Mouse (Mus musculus) MEL (cell line): ENCODE measurements around the gene Syce1l. TPM values are rescaled to one million over a fixed set of nuclear protein-coding genes. Genes with fewer than 3 reads are reported as not detected.

ENCODE experiments used
- DNase-seq: peaks from one replicate; pipeline ENCODE4 v3.0.0; 2011; ENCODE audit warnings: low read depth, low spot score
- H3K27ac ChIP-seq: 2 replicates; pipeline ENCODE4 v1.5.1; 2012; ENCODE audit warnings: low read depth, mild to moderate bottlenecking, control low read depth, low read length, moderate library complexity; ENCODE audit not compliant: control insufficient read depth
- H3K27me3 ChIP-seq, 2 experiments: fragments of 150-350 bp in 1 of 2; sonication (generic) in 1 of 2; 2 replicates each; pipeline ENCODE4 v1.6.1; 2012; ENCODE audit warnings: low read length in 2 of 2, mild to moderate bottlenecking in 2 of 2, improper control_type of control experiment in 1 of 2, moderate library complexity in 1 of 2; ENCODE audit not compliant: insufficient read depth in 2 of 2, control insufficient read depth in 1 of 2
- H3K36me3 ChIP-seq, 2 experiments: 2 replicates each; pipeline ENCODE4 v1.6.1; 2012 to 2014; ENCODE audit warnings: low read length in 2 of 2, improper control_type of control experiment in 1 of 2, inconsistent platforms in 1 of 2, mild to moderate bottlenecking in 1 of 2; ENCODE audit not compliant: insufficient read depth in 2 of 2, control insufficient read depth in 1 of 2
- H3K4me1 ChIP-seq, 2 experiments: fragments of 150-350 bp in 1 of 2; sonication (generic) in 1 of 2; 2 replicates each; pipeline ENCODE4 v1.6.1; 2012; ENCODE audit warnings: low read length in 2 of 2, improper control_type of control experiment in 1 of 2, mild to moderate bottlenecking in 1 of 2; ENCODE audit not compliant: insufficient read depth in 2 of 2, control insufficient read depth in 1 of 2
- H3K4me3 ChIP-seq, 2 experiments: fragments of 150-350 bp in 1 of 2; sonication (generic) in 1 of 2; 2 replicates each; pipeline ENCODE4 v1.5.1; 2012; ENCODE audit warnings: low read depth in 2 of 2, low read length in 2 of 2, mild to moderate bottlenecking in 2 of 2, moderate library complexity in 2 of 2, control low read depth in 1 of 2, improper control_type of control experiment in 1 of 2; ENCODE audit not compliant: control insufficient read depth in 1 of 2, insufficient read depth in 1 of 2
- H3K79me2 ChIP-seq: 2 replicates; pipeline ENCODE4 v1.6.1; 2012; ENCODE audit warnings: mild to moderate bottlenecking, low read length, moderate library complexity; ENCODE audit not compliant: control insufficient read depth, poor library complexity, insufficient read depth
- H3K9ac ChIP-seq: 2 replicates; pipeline ENCODE4 v1.6.1; 2012; ENCODE audit warnings: low read depth, mild to moderate bottlenecking, control low read depth, low read length, moderate library complexity; ENCODE audit not compliant: control insufficient read depth, poor library complexity, severe bottlenecking
- H3K9me3 ChIP-seq: fragments of 150-350 bp; sonication (generic); replicated peaks from 2 replicates; pipeline ENCODE4 v1.6.1; 2012; ENCODE audit warnings: mild to moderate bottlenecking, low read length, improper control_type of control experiment, moderate library complexity; ENCODE audit not compliant: insufficient read depth
- BHLHE40 ChIP-seq: IDR thresholded peaks from 2 replicates; pipeline ENCODE4 v1.6.1; 2012; ENCODE audit warnings: low read depth, mild to moderate bottlenecking, inconsistent platforms, low read length, improper control_type of control experiment, borderline replicate concordance
- CHD2 ChIP-seq: IDR thresholded peaks from 2 replicates; pipeline ENCODE4 v1.6.1; 2011; ENCODE audit warnings: low read length, improper control_type of control experiment
- CTCF ChIP-seq, 3 experiments: IDR thresholded peaks in 2 of 3; conservative IDR thresholded peaks in 1 of 3; 2 replicates each; pipeline ENCODE4 v1.5.1; 2011 to 2012; ENCODE audit warnings: low read length in 3 of 3, low read depth in 2 of 3, mild to moderate bottlenecking in 2 of 3, improper control_type of control experiment in 1 of 3, inconsistent platforms in 1 of 3, mixed read lengths in 1 of 3, moderate library complexity in 1 of 3; ENCODE audit not compliant: control insufficient read depth in 1 of 3, insufficient read depth in 1 of 3, poor library complexity in 1 of 3, severe bottlenecking in 1 of 3
- ELF1 ChIP-seq: IDR thresholded peaks from 2 replicates; pipeline ENCODE4 v1.6.1; 2014; ENCODE audit warnings: low read depth, mild to moderate bottlenecking, inconsistent platforms, low read length, improper control_type of control experiment, moderate library complexity
- GABPA ChIP-seq: IDR thresholded peaks from 2 replicates; pipeline ENCODE4 v1.6.1; 2012; ENCODE audit warnings: low read depth, mild to moderate bottlenecking, inconsistent platforms, low read length, improper control_type of control experiment, moderate library complexity
- HCFC1 ChIP-seq: IDR thresholded peaks from 2 replicates; pipeline ENCODE4 v1.6.1; 2012; ENCODE audit warnings: low read depth, mild to moderate bottlenecking, inconsistent platforms, low read length, improper control_type of control experiment, moderate library complexity
- JUND ChIP-seq: IDR thresholded peaks from 2 replicates; pipeline ENCODE4 v1.6.1; 2011; ENCODE audit warnings: low read depth, mild to moderate bottlenecking, improper control_type of control experiment, low read length
- KAT2A ChIP-seq: conservative IDR thresholded peaks from 2 replicates; pipeline ENCODE4 v1.6.1; 2012; ENCODE audit warnings: low read depth, low read length, improper control_type of control experiment, inconsistent platforms
- MAFK ChIP-seq: IDR thresholded peaks from 2 replicates; pipeline ENCODE4 v1.6.1; 2011; ENCODE audit warnings: low read depth, mild to moderate bottlenecking, low read length, improper control_type of control experiment, borderline replicate concordance
- MAX ChIP-seq: IDR thresholded peaks from 2 replicates; pipeline ENCODE4 v1.6.1; 2011; ENCODE audit warnings: low read length, improper control_type of control experiment
- MEF2A ChIP-seq: IDR thresholded peaks from 2 replicates; pipeline ENCODE4 v1.6.1; 2014; ENCODE audit warnings: low read depth, mild to moderate bottlenecking, inconsistent platforms, low read length, improper control_type of control experiment; ENCODE audit not compliant: poor library complexity, insufficient replicate concordance, severe bottlenecking; ENCODE audit errors: extremely low read depth
- MYB ChIP-seq: IDR thresholded peaks from 2 replicates; pipeline ENCODE4 v1.6.1; 2011; ENCODE audit warnings: mild to moderate bottlenecking, low read depth, low read length, improper control_type of control experiment
- NELFE ChIP-seq: IDR thresholded peaks from 2 replicates; pipeline ENCODE4 v1.6.1; 2011; ENCODE audit warnings: low read depth, low read length, improper control_type of control experiment
- NRF1 ChIP-seq: IDR thresholded peaks from 2 replicates; pipeline ENCODE4 v1.6.1; 2014; ENCODE audit warnings: low read depth, mild to moderate bottlenecking, inconsistent platforms, low read length, improper control_type of control experiment, moderate library complexity; ENCODE audit not compliant: poor library complexity, insufficient read depth, severe bottlenecking
- POLR2A ChIP-seq, 2 experiments: IDR thresholded peaks; 2 replicates each; pipeline ENCODE4 v1.6.1; 2011 to 2012; ENCODE audit warnings: low read length in 2 of 2, mild to moderate bottlenecking in 2 of 2, control low read depth in 1 of 2, improper control_type of control experiment in 1 of 2, low read depth in 1 of 2, moderate library complexity in 1 of 2; ENCODE audit not compliant: control insufficient read depth in 1 of 2, insufficient read depth in 1 of 2, poor library complexity in 1 of 2
- POLR2AphosphoS2 ChIP-seq: IDR thresholded peaks from 2 replicates; pipeline ENCODE4 v1.6.1; 2011; ENCODE audit warnings: low read length, improper control_type of control experiment
- POLR2AphosphoS5 ChIP-seq: IDR thresholded peaks from 2 replicates; pipeline ENCODE4 v1.6.1; 2012; ENCODE audit warnings: low read depth, borderline replicate concordance, mild to moderate bottlenecking, inconsistent platforms, low read length, moderate library complexity, mixed read lengths
- RAD21 ChIP-seq: IDR thresholded peaks from 2 replicates; pipeline ENCODE4 v1.6.1; 2011; ENCODE audit warnings: mild to moderate bottlenecking, low read depth, low read length, improper control_type of control experiment
- RCOR1 ChIP-seq: IDR thresholded peaks from 2 replicates; pipeline ENCODE4 v1.6.1; 2012; ENCODE audit warnings: low read depth, mild to moderate bottlenecking, inconsistent platforms, low read length, improper control_type of control experiment
- SIN3A ChIP-seq: IDR thresholded peaks from 2 replicates; pipeline ENCODE4 v1.6.1; 2012; ENCODE audit warnings: low read length, improper control_type of control experiment, inconsistent platforms
- SMC3 ChIP-seq: IDR thresholded peaks from 2 replicates; pipeline ENCODE4 v1.6.1; 2011; ENCODE audit warnings: low read depth, low read length, improper control_type of control experiment
- TCF12 ChIP-seq: IDR thresholded peaks from 2 replicates; pipeline ENCODE4 v1.6.1; 2014; ENCODE audit warnings: low read depth, mild to moderate bottlenecking, inconsistent platforms, low read length, improper control_type of control experiment, moderate library complexity
- UBTF ChIP-seq: IDR thresholded peaks from 2 replicates; pipeline ENCODE4 v1.6.1; 2012; ENCODE audit warnings: low read depth, mild to moderate bottlenecking, inconsistent platforms, low read length, improper control_type of control experiment, moderate library complexity, borderline replicate concordance; ENCODE audit not compliant: insufficient read depth
- USF1 ChIP-seq: IDR thresholded peaks from 2 replicates; pipeline ENCODE4 v1.6.1; 2014; ENCODE audit warnings: low read depth, mild to moderate bottlenecking, inconsistent platforms, low read length, improper control_type of control experiment, moderate library complexity
- USF2 ChIP-seq, 2 experiments: IDR thresholded peaks; 2 replicates each; pipeline ENCODE4 v1.6.1; 2011 to 2012; ENCODE audit warnings: improper control_type of control experiment in 2 of 2, low read length in 2 of 2, borderline replicate concordance in 1 of 2, inconsistent platforms in 1 of 2, low read depth in 1 of 2, mild to moderate bottlenecking in 1 of 2; ENCODE audit not compliant: insufficient read depth in 1 of 2
- ZC3H11A ChIP-seq: IDR thresholded peaks from 2 replicates; pipeline ENCODE4 v1.6.1; 2012; ENCODE audit warnings: low read depth, mild to moderate bottlenecking, inconsistent platforms, low read length, improper control_type of control experiment
- ZNF384 ChIP-seq: IDR thresholded peaks from 2 replicates; pipeline ENCODE4 v1.6.1; 2012; ENCODE audit warnings: low read depth, mild to moderate bottlenecking, inconsistent platforms, low read length, improper control_type of control experiment
- polyA plus RNA-seq, 2 experiments: library from polyadenylated mRNA; stranded (reverse) in 1 of 2; unstranded in 1 of 2; fragments of >175 nt in 1 of 2; fragments of >200 nt in 1 of 2; gene quantifications; 2 replicates each; pipeline versions ENCODE4 v1.2.1 to v1.2.4; 2012; ENCODE audit warnings: low replicate concordance in 2 of 2, low read depth in 1 of 2; ENCODE audit not compliant: insufficient read length in 2 of 2, insufficient read depth in 1 of 2, missing spikeins in 1 of 2
- total RNA-seq: library from RNA; depleted of rRNA; stranded (reverse); fragments of 300-350 nt; gene quantifications from 2 replicates; pipeline ENCODE4 v1.2.3, GENCODE M21; 2012

Syce1l gene
- total and polyA plus RNA-seq, 3 experiments = not detected

DNA sequence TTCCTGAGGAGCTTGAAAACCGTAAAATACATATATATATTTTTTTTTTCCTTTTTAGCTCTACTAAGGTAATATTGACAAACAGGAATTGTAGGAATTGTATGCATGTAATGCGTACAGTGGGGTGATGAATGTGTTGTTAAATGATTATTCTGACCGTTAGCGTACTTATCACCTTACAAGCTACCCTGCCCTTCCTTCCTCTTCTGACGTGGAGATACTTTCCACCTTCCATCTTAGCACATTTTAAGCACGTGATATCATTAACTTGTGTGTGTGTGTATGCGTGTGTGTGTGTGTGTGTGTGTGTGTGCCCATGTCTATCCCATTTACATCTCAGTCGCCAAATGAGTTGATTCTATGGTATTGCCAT is 45.5 kb downstream of the Syce1l start:
- TF ChIP-seq NELFE (no peak), USF2 (IDR thresholded peaks at IDR 0.05; ENCODE audit: borderline replicate concordance in 1 of 2, insufficient read depth in 1 of 2, low read depth in 1 of 2, low read length in 2 of 2) (no peak), KAT2A (no peak), MAFK (no peak), CTCF (IDR thresholded peaks at IDR 0.05 in 2 of 3, conservative IDR thresholded peaks at IDR 0.05 in 1 of 3; ENCODE audit: control insufficient read depth in 1 of 3, insufficient read depth in 1 of 3, low read depth in 2 of 3, low read length in 3 of 3, poor library complexity in 1 of 3, severe bottlenecking in 1 of 3) (no peak), HCFC1 (no peak), TCF12 (no peak), JUND (no peak), SMC3 (no peak), POLR2AphosphoS5 (no peak), POLR2A (IDR thresholded peaks at IDR 0.05; ENCODE audit: control insufficient read depth in 1 of 2, insufficient read depth in 1 of 2, low read depth in 1 of 2, low read length in 2 of 2, poor library complexity in 1 of 2) (no peak), MAX (no peak), NRF1 (no peak), ELF1 (no peak), RAD21 (no peak), MYB (no peak), POLR2AphosphoS2 (no peak), UBTF (no peak), ZNF384 (no peak)

DNA sequence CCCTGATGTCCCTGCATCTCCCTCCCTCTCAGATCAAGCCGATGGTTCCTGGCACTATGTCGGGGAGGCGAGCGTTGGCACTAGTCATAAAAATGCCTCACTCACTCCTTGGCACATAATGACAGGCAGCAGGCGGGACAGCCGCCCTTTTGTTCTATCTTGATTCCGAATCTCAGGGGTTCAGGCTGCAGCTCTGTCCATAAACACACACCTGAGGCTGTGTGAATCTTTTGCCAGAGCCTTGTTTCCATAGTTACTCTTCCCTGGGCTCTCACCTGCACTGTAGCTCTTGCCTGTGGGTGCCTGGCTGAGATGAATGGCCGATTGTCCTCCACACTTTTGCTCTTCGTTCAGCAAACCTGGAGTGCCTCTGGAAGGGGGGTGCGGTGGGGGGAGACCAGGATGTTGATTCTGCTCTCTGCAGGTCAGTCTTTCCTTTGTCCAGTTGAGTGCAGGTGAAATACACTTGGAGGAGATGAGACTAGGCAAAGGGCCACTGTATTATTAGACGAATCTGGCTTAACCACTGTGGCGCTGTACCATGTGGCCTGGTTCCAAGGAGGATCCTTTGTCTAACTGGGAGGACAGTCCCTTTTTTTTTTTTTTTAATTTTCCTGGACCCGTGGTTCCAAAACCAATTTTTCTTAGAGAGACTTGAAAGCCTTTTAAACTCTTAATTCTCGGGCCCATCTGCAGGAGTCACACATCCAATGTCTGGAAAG is 48.8 kb downstream of the Syce1l start:
- no peak for DNase-seq
- Histone ChIP-seq H3K27me3 (no peaks in the 10 kb centered on the region; a peak in 1 of 4 replicates), H3K9me3 (no peaks in the 10 kb centered on the region), H3K4me3 (no peak overlapping the region), H3K36me3 (no peaks in the 10 kb centered on the region), H3K4me1 (no peaks in the 10 kb centered on the region), H3K9ac (no peak overlapping the region), H3K27ac (no peak overlapping the region), H3K79me2 (no peaks in the 10 kb centered on the region)
- TF ChIP-seq SIN3A (no peak), NELFE (no peak), MEF2A (no peak), POLR2AphosphoS5 (no peak), JUND (no peak), ZC3H11A (no peak), USF1 (no peak), POLR2A (IDR thresholded peaks at IDR 0.05; ENCODE audit: control insufficient read depth in 1 of 2, insufficient read depth in 1 of 2, low read depth in 1 of 2, low read length in 2 of 2, poor library complexity in 1 of 2) (no peak), BHLHE40 (no peak), POLR2AphosphoS2 (no peak), GABPA (no peak), CHD2 (no peak), RCOR1 (no peak), KAT2A (no peak), ZNF384 (no peak), MYB (no peak), HCFC1 (no peak), MAX (no peak), TCF12 (no peak), MAFK (no peak)
- TF ChIP-seq, all 39 proteins: peak for 0

More for the DNA sequence above, 45.5 kb downstream of the Syce1l start:
- DNase-seq = no peak
- H3K27me3 ChIP-seq = no peaks in the 10 kb centered on the region; a peak in 1 of 4 replicates
- no peaks in the 10 kb centered on the region for H3K4me1 ChIP-seq
- no peak overlapping the region for H3K9ac ChIP-seq
- H3K79me2 ChIP-seq = no peaks in the 10 kb centered on the region
- H3K4me3 ChIP-seq = no peak overlapping the region
- no peaks in the 10 kb centered on the region for H3K9me3 ChIP-seq
- H3K27ac ChIP-seq = no peak overlapping the region
- no peaks in the 10 kb centered on the region for H3K36me3 ChIP-seq
